Mouse (Mus musculus) midbrain, embryonic 11.5 days (tissue): Measurements from ENCODE around the gene Rnf213. TPM values are rescaled to one million over a fixed set of nuclear protein-coding genes. Genes with fewer than 3 reads are reported as not detected.

Experiments
- ATAC-seq: fragments of 200-750 bp; cut with Nextera tagmentation; 2 replicates; pipeline ENCODE4 v1.8.0; 2017; ENCODE audit warnings: moderate TSS enrichment, moderate library complexity; ENCODE audit not compliant: low FRiP score
- DNase-seq: peaks from one replicate; pipeline ENCODE4 v3.0.0; 2015; ENCODE audit warnings: low spot score; ENCODE audit errors: missing footprints
- H3K27ac ChIP-seq: fragments of 300-500 bp; sonication (generic); 2 replicates; pipeline ENCODE4 v1.5.1; 2014; ENCODE audit warnings: low read depth, low read length
- H3K27me3 ChIP-seq: fragments of 300-500 bp; sonication (generic); 2 replicates; pipeline ENCODE4 v1.6.1; 2014; ENCODE audit warnings: mild to moderate bottlenecking, low read length, moderate library complexity, mixed read lengths; ENCODE audit not compliant: control insufficient read depth, insufficient read depth
- H3K36me3 ChIP-seq: fragments of 300-500 bp; sonication (generic); 2 replicates; pipeline ENCODE4 v1.6.1; 2014; ENCODE audit warnings: mild to moderate bottlenecking, low read length, moderate library complexity, mixed read lengths; ENCODE audit not compliant: control insufficient read depth, insufficient read depth
- H3K4me1 ChIP-seq: fragments of 300-500 bp; sonication (generic); 2 replicates; pipeline ENCODE4 v1.6.1; 2014; ENCODE audit warnings: low read length; ENCODE audit not compliant: control insufficient read depth, insufficient read depth
- H3K4me2 ChIP-seq: fragments of 300-500 bp; sonication (generic); 2 replicates; pipeline ENCODE4 v1.6.1; 2014; ENCODE audit warnings: mild to moderate bottlenecking, moderate library complexity
- H3K4me3 ChIP-seq: fragments of 300-500 bp; sonication (generic); 2 replicates; pipeline ENCODE4 v1.5.1; 2014; ENCODE audit warnings: low read depth, low read length
- H3K9ac ChIP-seq: fragments of 300-500 bp; sonication (generic); 2 replicates; pipeline ENCODE4 v1.6.1; 2014; ENCODE audit warnings: low read length
- H3K9me3 ChIP-seq: fragments of 300-500 bp; sonication (generic); 2 replicates; pipeline ENCODE4 v1.6.1; 2016; ENCODE audit warnings: low read length; ENCODE audit not compliant: control insufficient read depth
- WGBS: fragments of 180-500 bp; shearing (Covaris S2); extraction: QIAGEN DNeasy Blood & Tissue Kit; methylation state at CpG from one replicate; pipeline ENCODE4 v1.1.7; 2014; 5-methylcytosine and 5-hydroxymethylcytosine counted together
- polyA plus RNA-seq: library from polyadenylated mRNA; unstranded; fragments of >200 nt; fragmentation: Nextera tagmentation; extraction: Ambion mirVana; gene quantifications from 2 replicates; pipeline ENCODE4 v1.2.1, GENCODE M21; 2014

Gene Rnf213
- 1.4 and 1.7 TPM in 2 replicates for polyA plus RNA-seq

DNA sequence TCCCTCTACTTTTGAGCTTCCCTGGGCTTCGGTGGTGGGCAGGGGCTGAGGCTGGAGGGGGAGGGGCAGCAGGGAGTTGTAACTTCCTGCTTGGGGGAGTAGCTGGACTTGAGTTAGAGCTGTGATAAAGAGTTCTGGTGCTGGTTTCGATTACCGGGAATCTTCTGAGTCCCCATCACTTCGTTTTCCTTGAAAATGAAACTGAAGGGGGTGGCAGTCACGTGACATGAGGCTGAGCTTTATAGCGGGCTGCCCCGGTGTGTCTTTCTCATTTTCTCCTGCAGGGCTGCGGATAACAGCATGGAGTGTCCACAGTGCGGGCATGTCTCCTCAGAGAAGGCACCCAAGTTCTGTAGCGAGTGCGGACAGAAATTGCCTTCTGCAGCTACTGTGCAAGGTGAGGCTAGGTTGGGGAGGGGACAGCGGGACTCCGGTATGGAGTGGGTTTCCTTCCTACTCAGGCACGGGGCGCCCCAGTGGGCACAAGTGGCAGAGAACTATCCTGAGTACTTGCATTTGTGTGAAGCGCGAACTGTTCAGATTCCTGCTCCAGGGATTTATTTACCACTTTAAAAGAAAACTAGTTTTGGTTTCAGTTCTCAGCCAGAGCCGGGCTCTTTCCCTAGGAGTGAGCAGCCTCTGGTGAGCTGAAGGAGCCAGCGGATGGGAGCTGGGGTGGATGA, at the start of gene Rnf213:
TSS of gene Rnf213 (plus strand) at position 301 of the 683 bp plus-strand sequence.
- Histone ChIP-seq H3K36me3 (no peaks in the 10 kb centered on the region), H3K9me3 (no peaks in the 10 kb centered on the region), H3K27ac (no peak within 1 kb of the TSS), H3K9ac (peak within 1 kb of the TSS; percentile 54; the same call in 1 of the 2 replicates), H3K4me3 (peak within 1 kb of the TSS; percentile 39), H3K4me2 (peak within 1 kb of the TSS; percentile 77), H3K4me1 (peaks cover 19% of the 10 kb centered on the region), H3K27me3 (peaks cover 80% of the 10 kb centered on the region)
- DNase-seq (peak; percentile 93), ATAC-seq (peak; percentile 43; the same call in 1 of the 2 replicates)
- WGBS: under 1% methylated on average over 19 of the region's 19 CpGs

GRCm38 (mm10) chr11:119344178-119344577, 48.7 kb upstream of the Rnf213 start:
- no peak overlapping the region for H3K4me3 ChIP-seq
- WGBS: 86% methylated on average over 8 of the region's 8 CpGs
- H3K9me3 ChIP-seq: no peaks in the 10 kb centered on the region
- no peaks in the 10 kb centered on the region for H3K4me1 ChIP-seq
- no peak for DNase-seq
- H3K36me3 ChIP-seq: no peaks in the 10 kb centered on the region
- H3K27ac ChIP-seq: no peak overlapping the region
- no peak overlapping the region for H3K9ac ChIP-seq
- no peak for ATAC-seq
- no peak overlapping the region for H3K4me2 ChIP-seq
- no peaks in the 10 kb centered on the region for H3K27me3 ChIP-seq

DNA sequence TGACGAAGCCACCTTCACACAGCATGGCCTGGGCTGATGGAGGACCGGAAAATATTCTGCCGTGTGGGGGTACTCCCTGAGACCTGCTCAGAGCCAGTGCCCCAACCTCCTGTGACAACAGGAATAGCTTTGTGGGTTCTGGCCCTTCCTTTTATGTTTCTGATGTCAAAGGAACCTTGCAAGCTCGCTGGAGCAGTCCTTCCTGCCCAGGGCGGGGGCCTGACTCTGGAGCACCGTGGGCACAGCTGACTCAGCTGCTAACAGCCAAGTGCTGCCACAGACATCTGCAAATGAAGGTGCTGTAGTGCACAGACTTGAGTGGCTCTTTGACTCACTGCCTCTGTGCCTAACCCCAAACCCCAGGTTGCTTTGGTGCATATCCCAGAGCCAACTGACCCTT, 48.0 kb upstream of the Rnf213 start:
- DNase-seq (no peak), ATAC-seq (no peak)
- no peaks in the 10 kb centered on the region for H3K9me3 ChIP-seq
- no peak overlapping the region for H3K4me3 ChIP-seq
- no peak overlapping the region for H3K27ac ChIP-seq
- H3K4me1 ChIP-seq: no peaks in the 10 kb centered on the region
- no peaks in the 10 kb centered on the region for H3K36me3 ChIP-seq
- H3K9ac ChIP-seq: no peak overlapping the region
- H3K27me3 ChIP-seq: no peaks in the 10 kb centered on the region
- no peak overlapping the region for H3K4me2 ChIP-seq
- 77% methylated on average over 6 of the region's 6 CpGs for WGBS

DNA sequence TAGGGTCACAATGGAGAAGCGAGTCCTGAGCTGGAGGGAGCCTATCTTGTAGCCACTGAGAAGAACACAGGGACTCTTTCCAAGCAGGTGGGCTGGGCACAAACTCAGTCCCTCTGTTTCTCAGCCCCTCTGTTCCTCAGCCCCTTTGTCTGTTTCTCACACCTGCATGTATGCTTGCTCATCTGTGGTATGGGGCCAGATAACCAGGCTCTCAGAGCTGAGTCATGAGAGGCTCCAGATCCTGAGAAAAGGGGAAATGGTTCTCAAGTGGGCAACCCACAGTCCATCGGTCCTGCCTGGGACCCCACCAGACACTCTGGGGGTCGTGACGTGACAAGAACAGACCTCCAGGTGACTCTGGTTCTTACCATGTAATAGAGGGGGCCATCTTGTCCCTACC, 45.8 kb upstream of the Rnf213 start:
- no peak overlapping the region for H3K27ac ChIP-seq
- 86% methylated on average over 4 of the region's 4 CpGs for WGBS
- ATAC-seq: no peak

DNA sequence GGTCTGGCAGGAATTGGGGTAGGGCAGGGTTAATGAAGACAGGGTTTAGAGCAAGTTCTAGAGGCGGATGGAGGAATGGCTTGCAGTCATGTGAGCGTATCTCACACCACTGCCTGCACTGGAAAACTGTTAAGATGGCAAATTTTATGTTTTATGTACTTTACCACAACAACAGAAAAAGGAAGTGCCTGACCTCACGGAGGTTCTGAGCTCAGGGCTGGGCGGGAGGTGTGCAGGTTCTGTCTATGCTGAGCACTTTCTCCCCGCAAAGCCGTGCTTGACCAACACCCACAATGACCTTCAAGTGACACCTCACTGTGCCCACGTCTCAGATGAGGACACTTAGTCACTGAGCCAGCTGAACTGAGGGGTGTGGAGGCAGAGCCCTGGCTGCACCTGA, 40.8 kb upstream of the Rnf213 start:
- Histone ChIP-seq H3K4me2 (no peak overlapping the region), H3K9ac (no peak overlapping the region), H3K27me3 (no peaks in the 10 kb centered on the region), H3K4me1 (peaks cover 12% of the 10 kb centered on the region), H3K36me3 (no peaks in the 10 kb centered on the region), H3K4me3 (no peak overlapping the region), H3K9me3 (no peaks in the 10 kb centered on the region), H3K27ac (no peak overlapping the region)
- WGBS: 81% methylated on average over 7 of the region's 7 CpGs
- ATAC-seq: no peak
- no peak for DNase-seq

More for the DNA sequence above, 45.8 kb upstream of the Rnf213 start:
- H3K9ac ChIP-seq: no peak overlapping the region
- no peaks in the 10 kb centered on the region for H3K27me3 ChIP-seq
- H3K36me3 ChIP-seq: no peaks in the 10 kb centered on the region
- no peak for DNase-seq
- H3K4me3 ChIP-seq: no peak overlapping the region
- no peaks in the 10 kb centered on the region for H3K4me1 ChIP-seq
- H3K9me3 ChIP-seq: no peaks in the 10 kb centered on the region
- H3K4me2 ChIP-seq: no peak overlapping the region

DNA sequence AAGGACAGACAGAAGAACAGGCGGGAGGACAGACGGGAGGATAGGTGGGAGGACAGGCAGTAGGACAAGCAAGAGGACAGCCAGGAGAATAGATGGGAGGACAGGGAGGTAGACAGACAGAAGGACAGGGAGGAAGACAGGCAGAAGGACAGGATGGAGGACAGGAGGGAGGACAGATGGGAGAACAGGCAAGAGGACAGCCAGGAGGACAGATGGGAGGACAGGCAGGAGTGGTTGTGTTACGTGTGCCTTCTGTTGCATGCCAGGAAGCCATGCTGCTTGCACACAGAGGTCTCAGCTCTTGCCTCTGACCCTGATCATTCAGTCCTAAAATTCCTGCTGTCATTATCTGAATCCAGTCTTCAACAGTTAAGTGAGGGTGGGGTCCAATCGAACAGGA, 39.0 kb upstream of the Rnf213 start:
- no peaks in the 10 kb centered on the region for H3K9me3 ChIP-seq
- 94% methylated on average over 4 of the region's 4 CpGs for WGBS
- H3K27ac ChIP-seq: no peak overlapping the region
- no peaks in the 10 kb centered on the region for H3K27me3 ChIP-seq
- no peak overlapping the region for H3K9ac ChIP-seq
- H3K4me2 ChIP-seq: no peak overlapping the region
- peaks cover 12% of the 10 kb centered on the region for H3K4me1 ChIP-seq
- no peak for DNase-seq
- H3K36me3 ChIP-seq: no peaks in the 10 kb centered on the region
- no peak for ATAC-seq
- no peak overlapping the region for H3K4me3 ChIP-seq

GRCm38 (mm10) chr11:119354798-119355442, 38.0 kb upstream of the Rnf213 start:
- WGBS: 8% methylated on average over 23 of the region's 23 CpGs
- DNase-seq (no peak), ATAC-seq (no peak; the same call in 1 of the 2 replicates)
- Histone ChIP-seq H3K9ac (peak overlapping the region; percentile 72), H3K4me2 (peak overlapping the region; percentile 92), H3K27ac (no peak overlapping the region; the same call in none of the 2 replicates), H3K4me1 (peaks cover 12% of the 10 kb centered on the region), H3K9me3 (no peaks in the 10 kb centered on the region), H3K4me3 (peak overlapping the region; percentile 66), H3K27me3 (no peaks in the 10 kb centered on the region), H3K36me3 (no peaks in the 10 kb centered on the region)

GRCm38 (mm10) chr11:119355443-119356385, 37.2 kb upstream of the Rnf213 start, which contains the start of the genes Sgsh and Slc26a11:
Gene Sgsh (minus strand): TSS chr11:119355536.
Gene Slc26a11 (plus strand): TSS chr11:119355557.
- peak within 1 kb of the TSS; percentile 66 for H3K4me3 ChIP-seq
- H3K27me3 ChIP-seq: no peaks in the 10 kb centered on the region
- H3K9me3 ChIP-seq: no peaks in the 10 kb centered on the region
- ATAC-seq (peak; percentile 96), DNase-seq (peak; percentile 98)
- H3K4me2 ChIP-seq: peak within 1 kb of the TSS; percentile 92
- H3K4me1 ChIP-seq: peaks cover 12% of the 10 kb centered on the region
- no peaks in the 10 kb centered on the region for H3K36me3 ChIP-seq
- 1% methylated on average over 40 of the region's 40 CpGs for WGBS
- H3K27ac ChIP-seq: no peak within 1 kb of the TSS; the same call in none of the 2 replicates
- H3K9ac ChIP-seq: peak within 1 kb of the TSS; percentile 72
